Mouse (Mus musculus) macrophage (primary cell): Measurements from ENCODE around the gene Fbxo3. TPM values are rescaled to one million over a fixed set of nuclear protein-coding genes. Genes with fewer than 3 reads are reported as not detected.

Experiments
- H3K27ac ChIP-seq: fragments of 350-480 bp; formaldehyde crosslinking; 2 replicates; pipeline ENCODE4 v1.9.0; 2021
- H3K36me3 ChIP-seq: fragments of 350-480 bp; formaldehyde crosslinking; 2 replicates; pipeline ENCODE4 v1.9.0; 2021; ENCODE audit errors: inconsistent target
- H3K4me3 ChIP-seq: fragments of 350-480 bp; formaldehyde crosslinking; 2 replicates; pipeline ENCODE4 v1.9.0; 2021; ENCODE audit errors: inconsistent target
- H3K79me2 ChIP-seq: fragments of 350-480 bp; formaldehyde crosslinking; 2 replicates; pipeline ENCODE4 v1.9.0; 2021; ENCODE audit errors: inconsistent target
- WGBS: methylation state at CpG from one replicate; pipeline ENCODE4 v1.1.7; 2026; ENCODE audit warnings: inconsistent platforms; ENCODE audit not compliant: missing documents; 5-methylcytosine and 5-hydroxymethylcytosine counted together
- polyA plus RNA-seq: library from polyadenylated mRNA; stranded (reverse); fragments of 250-400 nt; gene quantifications from 3 replicates; pipeline ENCODE4 v1.2.4, GENCODE M21; 2018; ENCODE audit warnings: inconsistent platforms

Gene Fbxo3
- polyA plus RNA-seq, 1 experiment from 2014 or later = 26.9 TPM

DNA sequence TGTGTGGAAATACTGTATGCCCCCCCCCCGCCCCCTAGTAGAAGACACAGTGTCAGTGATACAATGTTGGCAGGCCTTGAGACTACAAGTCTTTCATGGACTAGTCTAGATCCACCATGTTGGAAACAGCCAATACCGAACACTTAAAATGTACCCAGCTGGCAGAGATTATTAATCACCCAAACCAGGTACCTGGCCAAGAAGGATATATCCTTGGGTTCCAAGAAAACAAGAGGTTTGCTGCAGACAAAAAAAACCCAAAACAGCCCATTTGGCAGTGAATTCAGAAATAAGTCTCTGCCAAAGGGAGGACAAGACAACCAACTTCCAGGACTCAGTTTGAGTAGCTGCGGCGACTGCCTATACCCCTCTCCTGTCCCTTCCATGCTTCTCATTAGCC, 2.9 kb upstream of the Fbxo3 start:
- Histone ChIP-seq H3K4me3 (no peak overlapping the region), H3K27ac (no peak overlapping the region), H3K36me3 (no peaks in the 10 kb centered on the region), H3K79me2 (peaks cover 19% of the 10 kb centered on the region)
- WGBS = 95% methylated on average over 4 of the region's 4 CpGs

DNA sequence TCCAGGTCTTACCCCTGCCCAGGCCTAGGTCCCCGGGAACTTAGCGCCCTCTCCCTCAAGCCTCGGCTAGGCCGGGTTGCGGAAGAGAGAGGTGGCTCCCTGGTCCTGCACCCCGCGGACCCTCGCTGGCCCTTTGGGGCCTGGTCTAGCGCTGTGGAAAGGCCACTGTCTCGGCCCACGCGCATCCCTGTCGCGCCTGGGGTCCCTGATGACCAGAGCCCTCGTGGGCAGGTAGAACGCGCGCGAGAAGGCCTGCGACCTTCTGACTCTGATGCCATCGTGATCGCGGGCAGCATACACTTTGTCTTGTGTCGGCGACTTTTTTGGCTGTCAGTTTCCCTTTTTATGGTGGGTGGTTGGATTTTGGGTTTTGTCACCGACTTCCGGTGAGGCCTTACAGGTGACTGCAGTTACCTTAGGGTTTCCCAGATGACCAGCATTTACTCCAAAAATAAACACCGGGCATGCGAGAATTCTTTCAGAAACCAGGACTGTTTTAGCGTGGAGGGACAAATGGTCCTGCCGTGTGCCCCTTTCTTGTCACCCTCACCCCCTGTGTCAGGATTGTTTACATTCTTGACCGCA, 710 bp downstream of the Fbxo3 start, which contains the start of gene 4931422A03Rik:
4931422A03Rik (minus strand) TSS at position 223 of the 585 bp plus-strand sequence.
- H3K36me3 ChIP-seq = peaks cover 15% of the 10 kb centered on the region; the same call in 1 of the 2 replicates
- 1% methylated on average over 15 of the region's 32 CpGs for WGBS
- peak within 1 kb of the TSS; percentile 29 for H3K27ac ChIP-seq
- peak within 1 kb of the TSS; percentile 73 for H3K4me3 ChIP-seq
- H3K79me2 ChIP-seq = peaks cover 46% of the 10 kb centered on the region

DNA sequence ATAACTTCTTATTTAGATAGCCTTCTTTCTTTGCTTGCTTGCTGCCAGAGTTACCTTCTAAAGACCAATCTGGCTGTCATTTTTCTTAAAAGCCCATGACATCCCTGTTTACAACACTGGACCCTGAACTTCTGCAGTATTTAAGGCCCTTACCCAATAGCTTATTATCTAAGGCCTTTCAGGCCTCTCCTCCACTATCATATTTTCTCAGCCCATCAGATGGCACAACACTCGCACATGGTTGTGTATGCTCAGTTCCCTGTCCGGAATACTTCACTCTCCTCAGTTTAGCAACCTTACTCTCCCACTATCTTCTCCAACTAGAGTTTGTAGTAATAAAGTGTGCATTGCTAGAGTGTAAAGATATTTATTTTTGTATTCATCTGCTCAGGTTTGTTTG, 1.6 kb downstream of the Fbxo3 start:
- WGBS = 29% methylated on average over 2 of the region's 2 CpGs
- no peak overlapping the region for H3K27ac ChIP-seq
- peaks cover 46% of the 10 kb centered on the region for H3K79me2 ChIP-seq
- peak overlapping the region; percentile 73 for H3K4me3 ChIP-seq
- peaks cover 20% of the 10 kb centered on the region; the same call in 1 of the 2 replicates for H3K36me3 ChIP-seq

DNA sequence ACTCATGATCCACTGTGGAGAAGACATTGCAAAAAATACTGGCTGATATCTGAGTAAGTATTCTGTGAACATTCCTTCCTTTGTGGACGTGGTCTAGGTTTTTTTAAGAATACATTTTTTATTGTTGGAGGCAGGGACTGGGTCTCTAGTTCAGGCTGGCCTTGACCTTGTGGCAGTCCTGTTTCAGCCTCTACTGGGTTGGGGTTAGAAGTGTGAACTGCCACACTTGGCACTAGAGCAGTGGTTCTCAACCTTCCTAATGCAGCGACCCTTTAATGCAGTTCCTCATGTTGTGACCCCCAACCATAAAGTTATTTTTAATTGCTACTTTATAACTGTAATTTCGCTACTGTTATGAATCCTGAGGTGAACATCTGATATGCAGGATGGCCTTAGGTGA, 2.9 kb downstream of the Fbxo3 start:
- H3K4me3 ChIP-seq = no peak overlapping the region
- WGBS = 81% methylated on average over 3 of the region's 3 CpGs
- H3K27ac ChIP-seq = no peak overlapping the region
- H3K36me3 ChIP-seq = peaks cover 28% of the 10 kb centered on the region; the same call in 1 of the 2 replicates
- H3K79me2 ChIP-seq = peaks cover 46% of the 10 kb centered on the region

DNA sequence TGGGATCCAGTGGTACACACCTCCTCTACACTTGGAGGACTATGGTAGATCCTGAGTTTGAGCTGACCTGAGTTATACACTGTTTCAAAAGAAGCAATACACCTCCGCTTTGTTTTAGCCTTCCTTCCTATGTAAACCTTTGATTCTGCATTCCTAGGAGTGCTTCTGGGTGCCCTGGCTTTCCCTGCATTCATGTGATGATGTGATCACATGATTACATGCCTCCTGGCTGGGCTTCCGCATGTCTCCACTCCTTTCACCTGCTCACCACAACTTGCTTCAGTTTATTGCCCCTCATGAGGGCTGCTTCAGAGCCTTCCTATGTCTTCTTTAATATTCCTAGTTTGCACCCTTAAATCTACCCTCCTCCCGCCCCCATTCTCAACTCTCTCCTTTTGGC, 4.5 kb downstream of the Fbxo3 start:
- H3K36me3 ChIP-seq = peaks cover 43% of the 10 kb centered on the region; the same call in 1 of the 2 replicates
- no peak overlapping the region for H3K4me3 ChIP-seq
- H3K79me2 ChIP-seq = peaks cover 46% of the 10 kb centered on the region
- WGBS = 87% methylated on average over 3 of the region's 3 CpGs
- H3K27ac ChIP-seq = no peak overlapping the region

DNA sequence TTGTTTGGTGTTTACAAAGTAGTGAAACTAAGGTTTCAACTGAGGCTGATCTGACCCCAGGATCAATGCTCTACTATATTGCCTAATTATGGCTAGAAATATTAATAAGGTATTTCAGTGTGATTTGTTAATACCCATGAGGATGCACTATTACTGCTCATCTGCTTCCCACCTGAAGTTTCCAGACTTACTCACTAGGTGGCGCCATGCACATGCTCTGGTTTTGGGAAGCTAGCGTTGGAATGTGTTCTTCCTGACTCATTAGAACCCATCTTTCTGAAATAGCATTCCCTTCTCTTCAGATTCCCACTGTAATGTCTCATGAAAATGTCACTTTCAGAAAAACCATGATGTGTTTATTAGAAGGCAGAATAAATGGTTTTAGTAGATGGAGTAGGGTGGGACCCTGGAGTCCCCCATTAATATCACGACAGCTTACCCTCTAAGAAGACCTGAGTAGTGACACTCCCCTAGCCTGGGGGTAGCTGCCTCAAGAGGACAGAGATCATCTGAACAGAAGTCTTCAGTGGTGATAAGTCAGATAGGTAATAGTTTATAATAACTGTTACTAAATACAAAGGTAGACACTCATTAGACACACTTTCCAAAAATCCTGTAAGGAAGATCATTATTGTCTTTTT, 7.4 kb downstream of the Fbxo3 start:
- Histone ChIP-seq H3K4me3 (no peak overlapping the region), H3K27ac (no peak overlapping the region), H3K79me2 (peaks cover 47% of the 10 kb centered on the region), H3K36me3 (peaks cover 59% of the 10 kb centered on the region; the same call in 1 of the 2 replicates)
- WGBS = 38% methylated on average over 3 of the region's 3 CpGs

DNA sequence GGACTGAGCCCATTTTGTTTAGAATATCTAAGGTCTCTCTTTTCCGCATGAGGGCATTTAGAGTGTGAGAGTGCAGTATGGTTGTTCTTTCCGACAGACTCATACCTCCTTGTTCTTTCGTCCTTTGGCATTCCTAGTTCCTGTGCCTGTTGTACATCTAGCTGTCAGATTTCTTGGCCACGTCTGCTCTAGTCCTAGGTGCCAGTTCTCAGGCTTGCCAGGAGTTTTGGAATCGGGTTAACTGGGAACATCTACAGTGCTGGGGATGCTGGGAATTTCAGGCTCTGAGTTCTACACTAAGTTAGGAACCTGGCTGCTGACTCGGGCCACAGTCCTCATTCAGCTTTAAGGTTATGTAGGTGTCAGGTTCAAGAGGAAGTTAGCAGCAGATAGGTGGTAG, 8.1 kb downstream of the Fbxo3 start:
- Histone ChIP-seq H3K79me2 (peaks cover 45% of the 10 kb centered on the region; the same call in 1 of the 2 replicates), H3K36me3 (peaks cover 62% of the 10 kb centered on the region; the same call in 1 of the 2 replicates), H3K27ac (no peak overlapping the region), H3K4me3 (no peak overlapping the region)
- 90% methylated on average over 6 of the region's 6 CpGs for WGBS

DNA sequence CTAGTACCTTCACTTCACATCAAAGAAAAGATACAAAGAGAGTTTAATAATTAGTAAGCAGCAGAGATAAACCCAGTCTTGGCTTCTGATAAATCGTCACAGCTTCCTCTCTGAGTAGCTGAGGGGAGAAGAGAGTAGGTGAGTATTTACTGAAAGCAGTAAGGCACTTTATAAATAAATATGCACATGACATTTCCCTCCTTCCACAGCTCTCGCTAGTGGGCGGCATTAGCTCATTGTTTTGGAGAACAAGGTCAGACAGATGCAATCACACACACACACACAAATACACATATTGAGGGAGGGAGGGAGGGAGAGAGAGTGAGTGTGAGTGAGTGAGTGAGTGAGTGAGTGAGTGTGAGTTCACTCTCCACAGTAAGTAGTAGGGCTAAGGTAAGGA, 8.8 kb downstream of the Fbxo3 start:
- no peak overlapping the region for H3K27ac ChIP-seq
- 82% methylated on average over 3 of the region's 3 CpGs for WGBS
- peaks cover 44% of the 10 kb centered on the region; the same call in 1 of the 2 replicates for H3K79me2 ChIP-seq
- no peak overlapping the region for H3K4me3 ChIP-seq
- peaks cover 65% of the 10 kb centered on the region; the same call in 1 of the 2 replicates for H3K36me3 ChIP-seq

DNA sequence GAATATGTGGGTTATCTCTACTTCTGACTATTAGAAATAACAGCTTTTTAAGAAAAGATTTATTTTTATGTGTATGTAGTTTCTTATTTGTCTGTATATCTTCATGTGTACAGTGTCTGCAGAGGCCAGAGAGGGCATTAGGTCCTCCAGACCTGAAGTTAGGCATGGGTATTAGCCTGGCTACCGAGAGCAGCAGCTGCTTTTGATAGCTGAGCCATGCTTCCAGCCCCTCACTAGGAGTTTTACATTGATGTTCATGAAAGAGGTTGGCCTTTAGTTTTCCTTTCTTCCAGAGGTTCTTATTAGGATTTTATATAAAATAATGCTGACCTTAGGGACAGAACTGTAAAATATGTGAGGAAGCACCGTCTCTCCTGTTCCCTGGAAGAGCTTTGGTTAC, 10.7 kb downstream of the Fbxo3 start:
- H3K79me2 ChIP-seq = peaks cover 36% of the 10 kb centered on the region; the same call in 1 of the 2 replicates
- no peak overlapping the region for H3K4me3 ChIP-seq
- 96% methylated on average over 2 of the region's 2 CpGs for WGBS
- peaks cover 61% of the 10 kb centered on the region for H3K36me3 ChIP-seq
- no peak overlapping the region for H3K27ac ChIP-seq

DNA sequence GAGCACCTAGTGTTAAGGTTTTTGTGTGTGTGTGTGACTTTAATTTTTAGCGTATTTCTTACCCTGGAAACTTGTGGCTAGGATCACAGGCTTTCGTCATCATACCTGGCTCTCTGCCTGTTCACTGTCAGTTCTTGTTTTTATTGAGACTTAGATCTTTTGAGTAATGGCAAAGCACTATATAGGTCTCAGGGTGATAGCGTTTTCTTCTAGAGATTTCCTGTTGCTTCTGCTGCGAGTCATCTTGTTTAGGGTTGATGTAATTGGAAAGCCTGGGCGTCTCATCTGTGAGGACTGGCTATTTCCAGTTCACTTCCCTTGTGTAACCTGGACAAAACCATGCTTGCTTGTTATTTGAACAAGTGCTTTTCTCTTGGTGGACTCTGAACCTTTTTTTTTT, 14.1 kb downstream of the Fbxo3 start:
- peaks cover 36% of the 10 kb centered on the region; the same call in 1 of the 2 replicates for H3K79me2 ChIP-seq
- H3K36me3 ChIP-seq = peaks cover 56% of the 10 kb centered on the region
- no peak overlapping the region for H3K4me3 ChIP-seq
- 44% methylated on average over 5 of the region's 5 CpGs for WGBS
- H3K27ac ChIP-seq = no peak overlapping the region

DNA sequence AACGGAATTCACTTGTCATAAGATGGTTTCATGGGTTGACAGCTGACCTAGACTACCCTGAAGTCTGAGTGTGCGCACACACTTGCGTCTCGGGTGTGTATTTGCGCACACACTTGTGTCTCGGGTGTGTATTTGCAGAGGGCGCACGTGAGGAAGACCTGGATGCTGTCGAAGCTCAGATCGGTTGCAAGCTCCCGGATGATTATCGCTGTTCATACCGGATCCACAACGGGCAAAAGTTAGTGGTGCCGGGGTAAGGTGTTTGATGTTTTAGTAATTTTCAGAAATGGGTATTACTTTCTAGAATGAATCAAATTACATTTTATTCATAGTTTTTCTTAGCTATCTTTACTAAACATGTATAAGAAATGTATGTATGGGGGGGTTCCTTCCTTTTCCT, 15.2 kb downstream of the Fbxo3 start:
- Histone ChIP-seq H3K27ac (no peak overlapping the region), H3K79me2 (peaks cover 33% of the 10 kb centered on the region; the same call in 1 of the 2 replicates), H3K4me3 (no peak overlapping the region), H3K36me3 (peaks cover 48% of the 10 kb centered on the region)
- 97% methylated on average over 15 of the region's 15 CpGs for WGBS

DNA sequence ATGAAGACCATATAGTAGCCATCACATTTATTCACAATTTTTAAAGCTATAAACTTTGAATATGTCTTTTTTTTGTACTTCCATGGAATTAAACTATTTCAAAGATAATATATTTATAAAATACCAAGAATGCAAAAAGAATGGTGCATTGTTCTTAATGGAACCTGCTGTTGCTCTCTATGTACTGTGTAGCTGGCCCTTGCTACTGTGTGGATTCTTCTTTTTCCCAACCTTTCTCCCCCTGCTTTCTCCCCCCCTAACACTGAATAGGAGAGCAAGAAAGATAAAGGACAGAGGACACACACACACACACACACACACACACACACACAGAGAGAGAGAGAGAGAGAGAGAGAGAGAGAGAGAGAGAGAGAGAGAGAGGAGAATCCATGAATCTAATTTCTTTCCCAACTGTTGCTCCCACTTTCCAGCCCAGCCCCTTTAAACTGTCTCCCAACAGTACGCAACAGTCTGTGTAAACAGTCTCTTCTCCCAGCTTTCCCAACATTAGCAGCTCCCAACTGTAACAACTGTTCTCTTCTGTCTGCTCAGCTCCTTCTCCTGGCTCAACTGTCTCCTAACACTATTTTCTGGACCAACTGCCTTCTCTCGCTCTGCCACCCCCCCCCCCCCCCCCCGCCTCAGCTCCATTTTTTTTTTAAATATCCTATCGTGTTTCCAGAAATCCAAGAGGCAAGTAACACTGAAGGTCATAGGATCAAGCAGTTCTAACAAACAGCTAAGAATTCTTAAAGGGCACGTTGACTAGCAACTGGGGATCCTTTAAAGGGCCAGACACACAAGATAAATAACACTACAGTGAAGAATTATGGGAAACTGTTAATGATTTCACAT, 16.3 kb downstream of the Fbxo3 start:
- peaks cover 24% of the 10 kb centered on the region; the same call in 1 of the 2 replicates for H3K79me2 ChIP-seq
- H3K36me3 ChIP-seq = peaks cover 49% of the 10 kb centered on the region
- H3K27ac ChIP-seq = no peak overlapping the region
- H3K4me3 ChIP-seq = no peak overlapping the region
- 100% methylated on average over 4 of the region's 5 CpGs for WGBS

DNA sequence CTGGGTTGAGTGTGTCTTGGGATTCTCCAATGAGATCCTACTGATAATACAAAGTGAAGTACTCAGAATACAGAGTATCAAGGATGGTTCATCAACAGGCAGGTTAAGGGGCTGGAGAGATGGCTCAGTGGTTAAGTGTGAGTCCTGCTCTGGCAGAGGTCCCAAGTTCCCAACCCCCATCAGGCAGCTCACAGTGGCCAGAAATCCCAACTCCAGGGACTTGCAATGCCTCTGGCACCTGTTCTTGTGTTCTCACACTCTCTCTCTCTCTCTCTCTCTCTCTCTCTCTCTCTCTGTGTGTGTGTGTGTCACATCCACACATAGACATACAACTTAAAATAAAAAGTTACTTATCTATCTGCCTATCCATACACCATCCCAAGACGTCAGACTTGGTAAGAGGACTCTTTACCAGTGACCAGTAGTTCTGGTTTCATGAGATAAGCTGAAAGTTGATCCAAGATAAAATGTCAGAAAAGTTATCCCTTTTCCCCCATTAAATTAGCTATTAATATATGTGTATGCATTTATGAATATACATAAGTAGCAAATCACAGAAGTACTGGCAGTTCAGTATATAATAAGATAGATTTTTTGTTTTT, 17.1 kb downstream of the Fbxo3 start:
- WGBS = 80% methylated on average over 1 of the region's 1 CpGs
- Histone ChIP-seq H3K27ac (no peak overlapping the region), H3K36me3 (peaks cover 55% of the 10 kb centered on the region), H3K4me3 (no peak overlapping the region), H3K79me2 (peaks cover 17% of the 10 kb centered on the region; the same call in 1 of the 2 replicates)

DNA sequence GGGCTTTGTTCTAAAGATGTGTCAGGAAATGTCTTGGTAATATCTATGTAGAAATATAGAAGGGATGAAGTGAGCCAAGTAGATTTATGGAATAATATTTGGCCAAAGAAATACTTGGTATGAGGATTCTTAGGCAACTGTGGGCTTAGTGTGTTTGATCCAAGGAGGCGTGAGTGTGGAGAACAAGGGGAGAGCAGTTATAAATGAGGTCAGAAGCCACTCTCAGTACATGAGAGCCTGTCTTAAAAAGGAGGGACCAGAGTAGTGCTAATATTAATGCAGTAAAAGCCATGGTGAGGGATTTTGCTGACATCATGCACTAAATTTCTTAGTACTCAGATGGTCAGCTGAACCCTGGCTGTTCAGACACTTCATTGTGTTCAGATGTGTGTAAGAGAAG, 30.9 kb downstream of the Fbxo3 start:
- Histone ChIP-seq H3K79me2 (no peaks in the 10 kb centered on the region), H3K27ac (no peak overlapping the region), H3K4me3 (no peak overlapping the region), H3K36me3 (peaks cover 56% of the 10 kb centered on the region)
- WGBS = 83% methylated on average over 1 of the region's 1 CpGs
